Mouse (Mus musculus): ENCODE results near the gene Mdm2.

GRCm38 (mm10) chr10:117698313-117699138 lies 12.0 kb downstream of the Mdm2 start:
- TF ChIP-seq CTCF (IDR thresholded peaks at IDR 0.05; ENCODE audit: control insufficient read depth, insufficient read depth, insufficient read length), result no peak
- TF ChIP-seq USF1 (IDR thresholded peaks at IDR 0.05; ENCODE audit: low read depth), result no peak

Data from C2C12 (cell line).